Mouse (Mus musculus): ENCODE measurements at regions not wholly inside any gene's neighbourhood (a gene's known extent, or its start where the extent isn't known, plus 50 kb on each side); places are given as distances from the start of the nearest gene placed in this dataset.

- H3K27ac ChIP-seq (ENCODE audit: low read depth): 0 out of 2 replicates have a peak overlapping the region, but pooled peaks have one; percentile 32
- no peak for ATAC-seq (ENCODE audit: insufficient read depth, low read depth)
Measured at GRCm38 (mm10) chr8:90657641-90658051, 159.5 kb downstream of the Gm19935 start.

GRCm38 (mm10) chr8:90657116-90657515 is 160.1 kb downstream of the Gm19935 start:
- ATAC-seq (ENCODE audit: insufficient read depth, low read depth): no peak
- DNase-seq (ENCODE audit: low spot score): no peak
- Histone ChIP-seq H3K9me3 (replicated peaks; ENCODE audit: control insufficient read depth, low read length) (peaks cover 6% of the 10 kb centered on the region; the same call in 1 of the 2 replicates), H3K27ac (ENCODE audit: low read depth) (0 out of 2 replicates have a peak overlapping the region, but pooled peaks have one; percentile 32), H3K4me3 (ENCODE audit: low read depth, low read length) (no peak overlapping the region), H3K4me2 (ENCODE audit: low read depth, low read length) (no peak overlapping the region; the same call in 1 of the 2 replicates), H3K9ac (replicated peaks; ENCODE audit: low read depth, low read length) (no peak overlapping the region; the same call in 1 of the 2 replicates), H3K27me3 (ENCODE audit: control insufficient read depth, insufficient read depth, low read length) (no peaks in the 10 kb centered on the region), H3K36me3 (replicated peaks; ENCODE audit: control insufficient read depth, insufficient read depth, low read length) (no peaks in the 10 kb centered on the region), H3K4me1 (ENCODE audit: control insufficient read depth, insufficient read depth) (peaks cover 13% of the 10 kb centered on the region; the same call in 1 of the 2 replicates)
- no peak for TF ChIP-seq EP300 (IDR thresholded peaks at IDR 0.05; ENCODE audit: low read depth)
- TF ChIP-seq CTCF (IDR thresholded peaks at IDR 0.05; ENCODE audit: low read depth): no peak
- 75% methylated on average over 5 of the region's 5 CpGs for WGBS

More at GRCm38 (mm10) chr8:90657641-90658051, 159.5 kb downstream of the Gm19935 start:
- H3K27me3 ChIP-seq (ENCODE audit: control insufficient read depth, insufficient read depth, low read length): no peaks in the 10 kb centered on the region
- peaks cover 8% of the 10 kb centered on the region; the same call in 1 of the 2 replicates for H3K9me3 ChIP-seq (replicated peaks; ENCODE audit: control insufficient read depth, low read length)
- H3K9ac ChIP-seq (replicated peaks; ENCODE audit: low read depth, low read length): no peak overlapping the region; the same call in 1 of the 2 replicates
- DNase-seq (ENCODE audit: low spot score): peak; percentile 58
- peak; percentile 64 for TF ChIP-seq CTCF (IDR thresholded peaks at IDR 0.05; ENCODE audit: low read depth)
- TF ChIP-seq EP300 (IDR thresholded peaks at IDR 0.05; ENCODE audit: low read depth): no peak
- no peak overlapping the region; the same call in 1 of the 2 replicates for H3K4me2 ChIP-seq (ENCODE audit: low read depth, low read length)
- no peak overlapping the region for H3K4me3 ChIP-seq (ENCODE audit: low read depth, low read length)
- H3K36me3 ChIP-seq (replicated peaks; ENCODE audit: control insufficient read depth, insufficient read depth, low read length): no peaks in the 10 kb centered on the region
- 26% methylated on average over 7 of the region's 7 CpGs for WGBS
- peaks cover 13% of the 10 kb centered on the region; the same call in 1 of the 2 replicates for H3K4me1 ChIP-seq (ENCODE audit: control insufficient read depth, insufficient read depth)

GRCm38 (mm10) chr8:90656436-90657090 is 160.6 kb downstream of the Gm19935 start:
- no peak for ATAC-seq (ENCODE audit: insufficient read depth, low read depth)
- Histone ChIP-seq H3K9me3 (replicated peaks; ENCODE audit: control insufficient read depth, low read length) (0 out of 2 replicates have a peak, but pooled peaks cover under 1% of the 10 kb centered on the region), H3K36me3 (replicated peaks; ENCODE audit: control insufficient read depth, insufficient read depth, low read length) (no peaks in the 10 kb centered on the region), H3K27ac (ENCODE audit: low read depth) (peak overlapping the region; percentile 53), H3K4me3 (ENCODE audit: low read depth, low read length) (no peak overlapping the region), H3K27me3 (ENCODE audit: control insufficient read depth, insufficient read depth, low read length) (no peaks in the 10 kb centered on the region), H3K4me2 (ENCODE audit: low read depth, low read length) (no peak overlapping the region), H3K4me1 (ENCODE audit: control insufficient read depth, insufficient read depth) (peaks cover 13% of the 10 kb centered on the region; the same call in 1 of the 2 replicates), H3K9ac (replicated peaks; ENCODE audit: low read depth, low read length) (no peak overlapping the region)
- DNase-seq (ENCODE audit: low spot score): no peak
- WGBS: 78% methylated on average over 5 of the region's 5 CpGs
- TF ChIP-seq EP300 (IDR thresholded peaks at IDR 0.05; ENCODE audit: low read depth) (no peak), CTCF (IDR thresholded peaks at IDR 0.05; ENCODE audit: low read depth) (no peak)

- TF ChIP-seq EP300 (IDR thresholded peaks at IDR 0.05; ENCODE audit: low read depth) (no peak), CTCF (IDR thresholded peaks at IDR 0.05; ENCODE audit: low read depth) (no peak)
- H3K27me3 ChIP-seq (ENCODE audit: control insufficient read depth, insufficient read depth, low read length): no peaks in the 10 kb centered on the region
- no peak overlapping the region for H3K4me2 ChIP-seq (ENCODE audit: low read depth, low read length)
- H3K9me3 ChIP-seq (replicated peaks; ENCODE audit: control insufficient read depth, low read length): no peaks in the 10 kb centered on the region
- peaks cover 13% of the 10 kb centered on the region; the same call in 1 of the 2 replicates for H3K4me1 ChIP-seq (ENCODE audit: control insufficient read depth, insufficient read depth)
- ATAC-seq (ENCODE audit: insufficient read depth, low read depth): no peak
- no peak overlapping the region for H3K27ac ChIP-seq (ENCODE audit: low read depth)
- H3K4me3 ChIP-seq (ENCODE audit: low read depth, low read length): no peak overlapping the region
- peak; percentile 31 for DNase-seq (ENCODE audit: low spot score)
- no peaks in the 10 kb centered on the region for H3K36me3 ChIP-seq (replicated peaks; ENCODE audit: control insufficient read depth, insufficient read depth, low read length)
- WGBS: 33% methylated on average over 2 of the region's 2 CpGs
- no peak overlapping the region for H3K9ac ChIP-seq (replicated peaks; ENCODE audit: low read depth, low read length)
Measured at GRCm38 (mm10) chr8:90654786-90655185, 162.4 kb downstream of the Gm19935 start.

- no peak overlapping the region for H3K9ac ChIP-seq (replicated peaks; ENCODE audit: low read depth, low read length)
Measured at GRCm38 (mm10) chr8:90642392-90642791, 174.8 kb downstream of the Gm19935 start.

More at GRCm38 (mm10) chr8:90642392-90642791, 174.8 kb downstream of the Gm19935 start:
- H3K27me3 ChIP-seq (ENCODE audit: control insufficient read depth, insufficient read depth, low read length): no peaks in the 10 kb centered on the region
- 34% methylated on average over 6 of the region's 6 CpGs for WGBS
- no peak overlapping the region for H3K4me2 ChIP-seq (ENCODE audit: low read depth, low read length)
- peaks cover 13% of the 10 kb centered on the region; the same call in 1 of the 2 replicates for H3K9me3 ChIP-seq (replicated peaks; ENCODE audit: control insufficient read depth, low read length)
- no peak overlapping the region for H3K4me3 ChIP-seq (ENCODE audit: low read depth, low read length)
- ATAC-seq (ENCODE audit: insufficient read depth, low read depth) (no peak), DNase-seq (ENCODE audit: low spot score) (no peak)
- H3K27ac ChIP-seq (ENCODE audit: low read depth): no peak overlapping the region
- TF ChIP-seq CTCF (IDR thresholded peaks at IDR 0.05; ENCODE audit: low read depth): no peak
- no peak for TF ChIP-seq EP300 (IDR thresholded peaks at IDR 0.05; ENCODE audit: low read depth)
- H3K36me3 ChIP-seq (replicated peaks; ENCODE audit: control insufficient read depth, insufficient read depth, low read length): no peaks in the 10 kb centered on the region
- no peaks in the 10 kb centered on the region for H3K4me1 ChIP-seq (ENCODE audit: control insufficient read depth, insufficient read depth)

Data from heart, postnatal 0 days (tissue).